Mouse (Mus musculus) megakaryocyte, embryonic 14.5 days (primary cell): ENCODE results near the gene H60c.

Source experiments
- FLI1 ChIP-seq: IDR thresholded peaks from 2 replicates; pipeline ENCODE4 v1.6.1; 2012; ENCODE audit warnings: low read length, inconsistent platforms, mixed read lengths
- GATA1 ChIP-seq: IDR thresholded peaks from 3 replicates; pipeline ENCODE4 v1.6.1; 2012; ENCODE audit warnings: mixed read lengths, low read length, inconsistent platforms, borderline replicate concordance

GRCm38 (mm10) chr10:3267671-3268070, at the start of gene H60c:
- TF ChIP-seq FLI1 (no peak), GATA1 (no peak)
